Mouse (Mus musculus): ENCODE measurements at regions not wholly inside any gene's neighbourhood (a gene's known extent, or its start where the extent isn't known, plus 50 kb on each side); places are given as distances from the start of the nearest gene placed in this dataset.

- DNase-seq, result no peak
These were observed 118.4 kb upstream of the Gnao1 start for GRCm38 (mm10) chr8:93691375-93691774.

GRCm38 (mm10) chr8:93691826-93692225 lies 117.9 kb upstream of the Gnao1 start:
- DNase-seq, result no peak

GRCm38 (mm10) chr8:93697206-93697605 lies 112.6 kb upstream of the Gnao1 start:
- no peak for DNase-seq

GRCm38 (mm10) chr8:93698508-93698907 lies 111.3 kb upstream of the Gnao1 start:
- no peak for DNase-seq

- no peak for DNase-seq
These were observed 108.4 kb upstream of the Gnao1 start for GRCm38 (mm10) chr8:93701391-93701790.

- DNase-seq, result no peak
These were observed 97.6 kb upstream of the Gnao1 start for GRCm38 (mm10) chr8:93712066-93712706.

- no peak for DNase-seq
These were observed 96.5 kb upstream of the Gnao1 start for GRCm38 (mm10) chr8:93713221-93713620.

GRCm38 (mm10) chr8:93724896-93725489 lies 84.8 kb upstream of the Gnao1 start:
- DNase-seq, result no peak

GRCm38 (mm10) chr8:93729124-93729930 lies 80.4 kb upstream of the Gnao1 start:
- DNase-seq, result no peak

GRCm38 (mm10) chr8:93730738-93731700 lies 78.7 kb upstream of the Gnao1 start:
- DNase-seq, result no peak

GRCm38 (mm10) chr8:93734818-93735217 lies 74.9 kb upstream of the Gnao1 start:
- no peak for DNase-seq

- no peak for DNase-seq
These were observed 69.5 kb upstream of the Gnao1 start for GRCm38 (mm10) chr8:93740281-93740680.

- no peak for DNase-seq
These were observed 61.0 kb upstream of the Gnao1 start for GRCm38 (mm10) chr8:93748720-93749119.

- DNase-seq, result no peak
These were observed 58.8 kb upstream of the Gnao1 start for GRCm38 (mm10) chr8:93750921-93751320.

- no peak for DNase-seq
These were observed 53.8 kb upstream of the Gnao1 start for GRCm38 (mm10) chr8:93755981-93756380.
